ENCODE assay signal across 8 mouse cellular contexts in genomic region chr6:86196034-86196433, GRCm38 (mm10). TPM values are rescaled to one million over a fixed set of nuclear protein-coding genes. Genes with fewer than 3 reads are reported as not detected.
DNase-seq lines count a peak whose midpoint lies in the region; ATAC-seq and TF ChIP-seq lines count a peak whose summit lies in the region.

No protein-coding gene starts in this region.

- H3K4me2 ChIP-seq in lung, embryonic 16.5 days (ENCODE audit: low read depth, low read length), result peak overlapping the region; percentile 93

- no peak for TF ChIP-seq CTCF in cerebellum, adult 2 months (IDR thresholded peaks at IDR 0.05; ENCODE audit: borderline replicate concordance, insufficient read depth, low read depth, low read length)

- no peak for ATAC-seq in lung, embryonic 16.5 days (ENCODE audit: low read depth)

- no peaks in the 10 kb centered on the region for H3K9me3 ChIP-seq in lung, embryonic 16.5 days (ENCODE audit: control insufficient read depth, low read length)
- H3K9me3 ChIP-seq in limb, embryonic 10.5 days (replicated peaks), result no peaks in the 10 kb centered on the region

- H3K4me3 ChIP-seq in cerebellum, adult 2 months (replicated peaks; ENCODE audit: insufficient read depth, low read depth, low read length), result peak overlapping the region; percentile 49
- peak overlapping the region; percentile 66 for H3K4me3 ChIP-seq in lung, embryonic 16.5 days (ENCODE audit: low read length)
- peak overlapping the region; percentile 73 for H3K4me3 ChIP-seq in limb, embryonic 10.5 days

- H3K27ac ChIP-seq in cerebellum, adult 2 months (ENCODE audit: insufficient read depth, low read length), result no peak overlapping the region
- H3K27ac ChIP-seq in lung, embryonic 16.5 days (ENCODE audit: low read length), result no peak overlapping the region
- no peak overlapping the region for H3K27ac ChIP-seq in limb, embryonic 10.5 days

- TF ChIP-seq POLR2A in cerebellum, adult 2 months (IDR thresholded peaks at IDR 0.05; ENCODE audit: borderline replicate concordance, insufficient read depth, low read length), result no peak

- H3K27me3 ChIP-seq in cerebellum, adult 2 months (ENCODE audit: control insufficient read depth, insufficient read depth, low read length), result no peaks in the 10 kb centered on the region
- peaks cover 26% of the 10 kb centered on the region for H3K27me3 ChIP-seq in lung, embryonic 16.5 days (ENCODE audit: control insufficient read depth, insufficient read depth, low read depth, low read length)
- H3K27me3 ChIP-seq in limb, embryonic 10.5 days (ENCODE audit: low read depth, poor library complexity, severe bottlenecking), result peaks cover 66% of the 10 kb centered on the region

- WGBS in cerebellum, adult 2 months, result 8% methylated on average over 14 of the region's 14 CpGs
- WGBS in lung, embryonic 16.5 days, result 3% methylated on average over 14 of the region's 14 CpGs
- 7% methylated on average over 14 of the region's 14 CpGs for WGBS in limb, embryonic 10.5 days

- H3K36me3 ChIP-seq in lung, embryonic 16.5 days (ENCODE audit: control insufficient read depth, insufficient read depth, low read length), result no peaks in the 10 kb centered on the region
- H3K36me3 ChIP-seq in limb, embryonic 10.5 days, result no peaks in the 10 kb centered on the region

- no peak for DNase-seq in cerebellum, adult 2 months
- no peak for DNase-seq in cerebellum, postnatal 4 days (ENCODE audit: low spot score in 2 of 2)
- DNase-seq in lung, postnatal 4 days, result no peak
- no peak for DNase-seq in limb, embryonic 10.5 days (ENCODE audit: low spot score)
- peak; percentile 14 for DNase-seq in retina, postnatal 7 days (ENCODE audit: low read depth, low spot score)
- no peak for DNase-seq in ovary, postnatal 36 days (ENCODE audit: low spot score)
- no peak for DNase-seq in gastrocnemius, postnatal 25 days

- H3K4me1 ChIP-seq in cerebellum, adult 2 months (ENCODE audit: control insufficient read depth, insufficient read depth, low read length), result peaks cover 2% of the 10 kb centered on the region; the same call in 1 of the 2 replicates
- peaks cover 3% of the 10 kb centered on the region for H3K4me1 ChIP-seq in lung, embryonic 16.5 days (replicated peaks; ENCODE audit: control insufficient read depth, insufficient read depth, low read length)
- peaks cover 34% of the 10 kb centered on the region for H3K4me1 ChIP-seq in limb, embryonic 10.5 days

- H3K9ac ChIP-seq in lung, embryonic 16.5 days (ENCODE audit: low read length), result peak overlapping the region; percentile 59

RNA-seq across cellular contexts. Expression of gene Tgfa, which starts 1.0 kb away (rescaled TPM):
- polyA plus RNA-seq in cerebellum, adult 2 months (2012; rRNA removed), result 13.9 and 16.1 TPM in 2 replicates
- 3.8 and 4.3 TPM in 2 replicates for polyA plus RNA-seq in lung, embryonic 16.5 days (2015; fragmentation: Nextera tagmentation; extraction: Ambion mirVana)
- 0.43 and 1.1 TPM in 2 replicates for polyA plus RNA-seq in limb, embryonic 10.5 days (2016; fragmentation: Nextera tagmentation; extraction: Ambion mirVana)
- total RNA-seq in gastrocnemius, postnatal 25 days (2021), result under 1 TPM; 0.15 to 0.35 TPM
